Mouse (Mus musculus) intestine, postnatal 0 days (tissue): ENCODE results near the gene AU018091. TPM values are rescaled to one million over a fixed set of nuclear protein-coding genes. Genes with fewer than 3 reads are reported as not detected.
A peak's percentile ranks its signal among the peaks of the same experiment; 100 is the strongest.
"Not testable (repeated sequence)": the region's sequence is repeated elsewhere in the genome, so short reads cannot be mapped to it uniquely, and the experiment has no call there.

Experiments used
- ATAC-seq: fragments of 200-750 bp; cut with Nextera tagmentation; 2 replicates; pipeline ENCODE4 v1.8.0; 2017; ENCODE audit warnings: mild to moderate bottlenecking, moderate TSS enrichment, moderate library complexity
- H3K27ac ChIP-seq: fragments of 300-500 bp; sonication (generic); 2 replicates; pipeline ENCODE4 v1.5.1; 2014; ENCODE audit warnings: mild to moderate bottlenecking, low read depth, low read length, moderate library complexity
- H3K27me3 ChIP-seq: fragments of 300-500 bp; sonication (generic); replicated peaks from 2 replicates; pipeline ENCODE4 v1.6.1; 2014; ENCODE audit warnings: low read length, mixed read lengths; ENCODE audit not compliant: control insufficient read depth, insufficient read depth
- H3K36me3 ChIP-seq: fragments of 300-500 bp; sonication (generic); 2 replicates; pipeline ENCODE4 v1.6.1; 2014; ENCODE audit warnings: mild to moderate bottlenecking, moderate library complexity; ENCODE audit not compliant: control insufficient read depth, insufficient read depth
- H3K4me1 ChIP-seq: fragments of 300-500 bp; sonication (generic); replicated peaks from 2 replicates; pipeline ENCODE4 v1.6.1; 2014; ENCODE audit warnings: antibody characterized with exemption, low read length, mixed read lengths; ENCODE audit not compliant: control insufficient read depth, insufficient read depth
- H3K4me2 ChIP-seq: fragments of 300-500 bp; sonication (generic); replicated peaks from 2 replicates; pipeline ENCODE4 v1.6.1; 2014; ENCODE audit warnings: low read depth, mild to moderate bottlenecking, moderate library complexity
- H3K4me3 ChIP-seq: fragments of 300-500 bp; sonication (generic); 2 replicates; pipeline ENCODE4 v1.5.1; 2014; ENCODE audit warnings: low read depth, low read length
- H3K9ac ChIP-seq: fragments of 300-500 bp; sonication (generic); 2 replicates; pipeline ENCODE4 v1.6.1; 2014; ENCODE audit warnings: mild to moderate bottlenecking, low read depth, low read length
- H3K9me3 ChIP-seq: fragments of 300-500 bp; sonication (generic); 2 replicates; pipeline ENCODE4 v1.6.1; 2016; ENCODE audit warnings: mixed run types; ENCODE audit not compliant: control insufficient read depth
- CTCF ChIP-seq: sonication (generic); IDR thresholded peaks from 2 replicates; pipeline ENCODE4 v1.5.1; 2016; ENCODE audit warnings: low read depth, mild to moderate bottlenecking, control low read depth, antibody characterized with exemption, moderate library complexity
- WGBS: fragments of 180-500 bp; shearing (Covaris S2); extraction: QIAGEN DNeasy Blood & Tissue Kit; methylation state at CpG from one replicate; pipeline ENCODE4 v1.1.7; 2014; 5-methylcytosine and 5-hydroxymethylcytosine counted together
- polyA plus RNA-seq: library from polyadenylated mRNA; unstranded; fragments of >200 nt; fragmentation: Nextera tagmentation; extraction: Ambion mirVana; gene quantifications from 2 replicates; pipeline ENCODE4 v1.2.1, GENCODE M21; 2015

Gene AU018091
- polyA plus RNA-seq, 1 experiment from 2014 or later, result not detected

GRCm38 (mm10) chr7:3150376-3150775, 18.6 kb downstream of the AU018091 start:
- Histone ChIP-seq H3K9ac (no peak overlapping the region), H3K4me3 (no peak overlapping the region), H3K27me3 (no peaks in the 10 kb centered on the region), H3K27ac (no peak overlapping the region), H3K4me2 (no peak overlapping the region), H3K9me3 (no peaks in the 10 kb centered on the region), H3K36me3 (no peaks in the 10 kb centered on the region), H3K4me1 (no peaks in the 10 kb centered on the region)
- ATAC-seq, result no peak
- TF ChIP-seq CTCF, result no peak
- 71% methylated on average over 1 of the region's 1 CpGs for WGBS

GRCm38 (mm10) chr7:3146072-3146471, 22.9 kb downstream of the AU018091 start:
- H3K9me3 ChIP-seq, result no peaks in the 10 kb centered on the region
- no peak for TF ChIP-seq CTCF
- no peaks in the 10 kb centered on the region for H3K4me1 ChIP-seq
- H3K4me2 ChIP-seq, result no peak overlapping the region
- ATAC-seq, result no peak
- H3K9ac ChIP-seq, result no peak overlapping the region
- no peak overlapping the region for H3K4me3 ChIP-seq
- no peaks in the 10 kb centered on the region for H3K36me3 ChIP-seq
- no peak overlapping the region for H3K27ac ChIP-seq
- H3K27me3 ChIP-seq, result no peaks in the 10 kb centered on the region

DNA sequence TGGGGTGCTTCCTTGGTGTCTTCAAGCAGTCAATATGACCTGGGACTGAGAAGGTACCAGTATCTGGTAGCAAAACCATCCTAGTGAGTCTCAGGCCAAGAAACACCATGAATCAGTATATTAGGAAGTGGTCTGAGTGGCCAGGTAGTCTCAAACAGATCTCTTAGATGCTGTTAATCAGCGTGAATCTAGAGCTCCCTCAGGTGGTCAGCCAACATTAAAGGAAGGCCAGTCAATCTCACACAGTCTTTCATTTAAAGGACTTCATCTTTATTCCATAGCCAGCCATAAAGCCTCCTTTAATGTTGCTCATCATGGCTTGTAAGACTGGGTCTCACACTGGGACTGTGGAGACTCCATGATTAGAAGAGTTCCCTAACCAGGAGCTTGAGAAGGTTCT, 25.7 kb downstream of the AU018091 start:
- H3K4me1 ChIP-seq, result no peaks in the 10 kb centered on the region
- no peaks in the 10 kb centered on the region for H3K27me3 ChIP-seq
- peak; percentile 43 for TF ChIP-seq CTCF
- no peak overlapping the region for H3K27ac ChIP-seq
- H3K4me3 ChIP-seq, result no peak overlapping the region
- no peak overlapping the region for H3K4me2 ChIP-seq
- H3K36me3 ChIP-seq, result no peaks in the 10 kb centered on the region
- 14% methylated on average over 1 of the region's 1 CpGs for WGBS
- no peaks in the 10 kb centered on the region for H3K9me3 ChIP-seq
- no peak overlapping the region for H3K9ac ChIP-seq
- ATAC-seq, result no peak

GRCm38 (mm10) chr7:3135606-3136005, 33.4 kb downstream of the AU018091 start:
- H3K4me3 ChIP-seq, result no peak overlapping the region
- no peak overlapping the region for H3K9ac ChIP-seq
- TF ChIP-seq CTCF, result no peak
- H3K4me2 ChIP-seq, result no peak overlapping the region
- H3K27me3 ChIP-seq, result no peaks in the 10 kb centered on the region
- 77% methylated on average over 4 of the region's 4 CpGs for WGBS
- H3K4me1 ChIP-seq, result no peaks in the 10 kb centered on the region
- H3K27ac ChIP-seq, result no peak overlapping the region
- no peak for ATAC-seq
- H3K9me3 ChIP-seq, result no peaks in the 10 kb centered on the region
- H3K36me3 ChIP-seq, result no peaks in the 10 kb centered on the region

DNA sequence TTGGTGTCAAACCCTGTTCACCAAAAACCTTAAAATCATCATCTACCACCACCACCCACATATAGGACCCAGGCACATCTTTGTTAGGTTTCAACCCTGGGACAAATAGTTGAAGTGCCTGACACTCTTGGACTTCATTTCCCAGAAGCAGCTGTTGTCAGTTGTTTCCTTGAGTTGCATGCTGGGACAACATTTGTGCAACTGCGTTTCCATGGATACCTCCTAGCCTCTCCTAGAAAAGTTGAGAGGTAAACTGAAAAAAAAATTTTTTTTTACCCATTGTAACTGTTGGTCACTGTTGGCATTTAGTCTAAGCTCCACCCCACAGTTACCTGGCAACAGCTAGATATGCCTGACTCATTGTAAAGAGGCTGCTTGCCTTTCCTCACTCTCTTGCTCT, 34.3 kb downstream of the AU018091 start:
- 63% methylated on average over 1 of the region's 1 CpGs for WGBS
- Histone ChIP-seq H3K27ac (no peak overlapping the region), H3K36me3 (no peaks in the 10 kb centered on the region), H3K9ac (no peak overlapping the region), H3K4me2 (no peak overlapping the region), H3K9me3 (no peaks in the 10 kb centered on the region), H3K4me3 (no peak overlapping the region), H3K4me1 (no peaks in the 10 kb centered on the region), H3K27me3 (no peaks in the 10 kb centered on the region)
- no peak for TF ChIP-seq CTCF
- no peak for ATAC-seq

DNA sequence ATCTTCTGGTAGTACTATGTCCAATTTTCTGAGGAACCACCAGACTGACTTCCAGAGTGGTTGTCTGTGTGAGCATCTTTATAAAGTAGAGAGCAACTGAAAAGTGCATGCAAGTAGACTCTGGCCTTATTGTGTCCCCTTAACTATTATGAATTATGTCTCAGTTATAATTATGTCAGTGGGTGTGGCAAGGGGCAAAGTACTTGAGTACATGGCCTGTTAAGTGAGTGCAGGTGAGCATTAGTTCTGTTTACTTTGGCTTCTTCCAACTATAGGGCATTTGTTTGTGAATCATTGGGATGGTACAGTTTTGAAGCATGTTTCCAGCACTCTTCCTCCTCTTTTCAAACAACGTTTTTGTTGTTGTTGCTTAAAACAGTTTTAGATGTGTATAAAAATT, 38.7 kb downstream of the AU018091 start:
- H3K9me3 ChIP-seq, result 0 out of 2 replicates have a peak, but pooled peaks cover 2% of the 10 kb centered on the region
- H3K27ac ChIP-seq, result no peak overlapping the region
- no peaks in the 10 kb centered on the region for H3K4me1 ChIP-seq
- TF ChIP-seq CTCF, result no peak
- H3K4me2 ChIP-seq, result no peak overlapping the region
- peak; percentile 82 for ATAC-seq
- no peaks in the 10 kb centered on the region for H3K27me3 ChIP-seq
- no peak overlapping the region for H3K4me3 ChIP-seq
- 47% methylated on average over 1 of the region's 1 CpGs for WGBS
- H3K36me3 ChIP-seq, result no peaks in the 10 kb centered on the region
- H3K9ac ChIP-seq, result no peak overlapping the region

DNA sequence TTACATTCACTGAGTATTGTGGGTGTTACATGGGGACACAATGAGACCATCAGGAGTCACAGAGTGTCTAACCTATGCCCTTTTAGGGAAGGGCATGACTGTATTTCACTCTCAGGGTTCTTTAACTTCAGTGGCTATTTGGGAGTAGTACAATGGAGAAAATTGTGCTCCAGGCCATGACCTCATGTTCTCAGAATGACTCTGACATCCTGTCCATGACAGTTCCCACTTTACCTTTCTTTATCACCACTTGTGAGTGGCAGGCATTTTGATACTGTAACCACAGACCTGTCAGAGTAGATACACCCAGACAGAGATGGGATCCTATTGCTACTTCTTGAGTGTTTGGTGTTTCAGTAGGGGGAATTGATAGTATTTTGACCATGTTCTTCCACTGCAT, 40.4 kb downstream of the AU018091 start:
- ATAC-seq, H3K4me2 ChIP-seq, H3K9ac ChIP-seq, H3K36me3 ChIP-seq, H3K4me1 ChIP-seq, H3K4me3 ChIP-seq, H3K9me3 ChIP-seq, H3K27me3 ChIP-seq, H3K27ac ChIP-seq: not testable (repeated sequence)

GRCm38 (mm10) chr7:3111193-3111592, 57.8 kb downstream of the AU018091 start:
- H3K4me3 ChIP-seq, ATAC-seq, H3K9ac ChIP-seq, H3K36me3 ChIP-seq, H3K4me2 ChIP-seq, H3K27me3 ChIP-seq, H3K9me3 ChIP-seq, H3K4me1 ChIP-seq, H3K27ac ChIP-seq: not testable (repeated sequence)
- no CpG with 5 or more reads among the region's 6 CpGs for WGBS
